Mouse (Mus musculus) spleen, adult 2 months (tissue): ENCODE measurements around the gene Ccdc71. TPM values are rescaled to one million over a fixed set of nuclear protein-coding genes. Genes with fewer than 3 reads are reported as not detected.

Experiments used
- DNase-seq, 2 experiments: peaks; one replicate each; pipeline versions ENCODE4 v3.0.0 to v3.0.0-alpha.2; 2012 to 2021; ENCODE audit warnings: low spot score in 2 of 2, low read depth in 1 of 2
- H3K27ac ChIP-seq: fragments of 200-500 bp; 2 replicates; pipeline ENCODE4 v1.5.1; 2012; ENCODE audit warnings: low read length, inconsistent platforms; ENCODE audit not compliant: insufficient read depth
- H3K27me3 ChIP-seq: fragments of 200-500 bp; 2 replicates; pipeline ENCODE4 v1.6.1; 2012; ENCODE audit warnings: mild to moderate bottlenecking, moderate library complexity, low read length, inconsistent platforms; ENCODE audit not compliant: control insufficient read depth, insufficient read depth
- H3K36me3 ChIP-seq: fragments of 200-500 bp; 2 replicates; pipeline ENCODE4 v1.6.1; 2012; ENCODE audit warnings: mild to moderate bottlenecking, low read length, inconsistent platforms; ENCODE audit not compliant: control insufficient read depth, insufficient read depth
- H3K4me1 ChIP-seq: fragments of 200-500 bp; 2 replicates; pipeline ENCODE4 v1.6.1; 2011; ENCODE audit warnings: inconsistent platforms; ENCODE audit not compliant: control insufficient read depth, insufficient read depth, insufficient read length
- H3K4me3 ChIP-seq: fragments of 200-500 bp; 2 replicates; pipeline ENCODE4 v1.5.1; 2011; ENCODE audit warnings: mild to moderate bottlenecking, inconsistent platforms; ENCODE audit not compliant: insufficient read depth, insufficient read length; ENCODE audit errors: extremely low read depth
- CTCF ChIP-seq: fragments of 200-500 bp; IDR thresholded peaks from 2 replicates; pipeline ENCODE4 v1.5.1; 2011; ENCODE audit warnings: mild to moderate bottlenecking, inconsistent platforms; ENCODE audit not compliant: insufficient read depth, insufficient read length, insufficient replicate concordance; ENCODE audit errors: extremely low read depth
- POLR2A ChIP-seq: fragments of 200-500 bp; IDR thresholded peaks from 2 replicates; pipeline ENCODE4 v1.6.1; 2011; ENCODE audit warnings: low read depth, low read length, inconsistent platforms
- WGBS: fragments of 180-500 bp; shearing (Covaris S2); methylation state at CpG from one replicate; pipeline ENCODE4 v1.1.7; 2018; 5-methylcytosine and 5-hydroxymethylcytosine counted together
- polyA plus RNA-seq: library from polyadenylated mRNA; depleted of rRNA; stranded (reverse); fragments of >200 nt; gene quantifications from 2 replicates; pipeline ENCODE4 v1.2.3, GENCODE M21; 2012

Ccdc71 gene
- polyA plus RNA-seq, 1 experiment: 16.5 TPM

- WGBS: 93% methylated on average over 2 of the region's 2 CpGs
- H3K4me3 ChIP-seq: no peak overlapping the region
- DNase-seq: no peak
- no peak for TF ChIP-seq CTCF
- no peak for TF ChIP-seq POLR2A
- H3K36me3 ChIP-seq: peaks cover 20% of the 10 kb centered on the region
- H3K27ac ChIP-seq: no peak overlapping the region
- H3K4me1 ChIP-seq: peaks cover 3% of the 10 kb centered on the region; the same call in 1 of the 2 replicates
- no peaks in the 10 kb centered on the region for H3K27me3 ChIP-seq
Observed at GRCm38 (mm10) chr9:108466219-108466618, 5.9 kb downstream of the Ccdc71 start.

- H3K4me3 ChIP-seq: no peak overlapping the region
- DNase-seq: no peak
- H3K27ac ChIP-seq: no peak overlapping the region
- WGBS: 84% methylated on average over 5 of the region's 5 CpGs
- no peaks in the 10 kb centered on the region for H3K4me1 ChIP-seq
- TF ChIP-seq POLR2A (no peak), CTCF (no peak)
- H3K36me3 ChIP-seq: peaks cover 5% of the 10 kb centered on the region; the same call in 1 of the 2 replicates
- no peaks in the 10 kb centered on the region for H3K27me3 ChIP-seq
Observed at GRCm38 (mm10) chr9:108469430-108469829, 9.1 kb downstream of the Ccdc71 start.

GRCm38 (mm10) chr9:108469845-108470244, 9.5 kb downstream of the Ccdc71 start:
- H3K27me3 ChIP-seq: no peaks in the 10 kb centered on the region
- WGBS: 75% methylated on average over 4 of the region's 4 CpGs
- no peak overlapping the region for H3K4me3 ChIP-seq
- H3K4me1 ChIP-seq: no peaks in the 10 kb centered on the region
- no peak for DNase-seq
- H3K36me3 ChIP-seq: peaks cover 4% of the 10 kb centered on the region; the same call in 1 of the 2 replicates
- TF ChIP-seq POLR2A: no peak
- TF ChIP-seq CTCF: no peak
- H3K27ac ChIP-seq: 0 out of 2 replicates have a peak overlapping the region, but pooled peaks have one; percentile 32

DNA sequence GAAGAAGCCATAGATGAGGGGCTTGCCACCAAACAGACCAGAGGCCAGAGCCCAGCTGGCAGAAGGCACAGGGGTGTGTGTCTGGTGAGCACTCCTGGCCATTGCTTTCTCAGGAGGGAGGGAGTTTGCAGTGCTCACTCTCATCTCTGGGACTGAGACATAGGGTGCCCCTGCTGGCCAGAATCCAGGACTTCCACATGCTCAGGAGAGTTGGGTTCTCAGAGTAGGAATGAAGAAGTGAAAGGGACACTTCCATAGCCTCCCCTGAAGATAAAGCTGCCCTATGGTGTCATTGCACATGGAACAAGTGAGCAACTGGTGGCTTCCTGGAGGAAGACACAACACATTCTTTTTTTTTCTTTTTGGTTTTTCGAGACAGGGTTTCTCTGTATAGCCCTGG, 14.2 kb downstream of the Ccdc71 start:
- TF ChIP-seq CTCF (no peak), POLR2A (no peak)
- no peaks in the 10 kb centered on the region for H3K4me1 ChIP-seq
- 27% methylated on average over 1 of the region's 1 CpGs for WGBS

GRCm38 (mm10) chr9:108478638-108479156, 18.4 kb downstream of the Ccdc71 start:
- no peaks in the 10 kb centered on the region for H3K4me1 ChIP-seq
- TF ChIP-seq POLR2A (no peak), CTCF (no peak)
- DNase-seq: no peak
- H3K27me3 ChIP-seq: no peaks in the 10 kb centered on the region
- peak overlapping the region; percentile 39; the same call in 1 of the 2 replicates for H3K4me3 ChIP-seq
- WGBS: 5% methylated on average over 20 of the region's 20 CpGs
- peak overlapping the region; percentile 20; the same call in 1 of the 2 replicates for H3K27ac ChIP-seq
- no peaks in the 10 kb centered on the region for H3K36me3 ChIP-seq

More for the DNA sequence above, 14.2 kb downstream of the Ccdc71 start:
- Histone ChIP-seq H3K36me3 (no peaks in the 10 kb centered on the region), H3K27ac (no peak overlapping the region), H3K4me3 (no peak overlapping the region), H3K27me3 (no peaks in the 10 kb centered on the region)
- no peak for DNase-seq

- H3K4me3 ChIP-seq: no peak overlapping the region
- H3K4me1 ChIP-seq: no peaks in the 10 kb centered on the region
Observed at GRCm38 (mm10) chr9:108479241-108479640, 18.9 kb downstream of the Ccdc71 start.

GRCm38 (mm10) chr9:108479721-108480351, 19.5 kb downstream of the Ccdc71 start, which contains the start of gene Lamb2:
Gene Lamb2, plus strand, starts transcription at chr9:108479736.
- Histone ChIP-seq H3K27ac (peak within 1 kb of the TSS; percentile 23; the same call in 1 of the 2 replicates), H3K4me1 (no peaks in the 10 kb centered on the region), H3K4me3 (peak within 1 kb of the TSS; percentile 43; the same call in 1 of the 2 replicates), H3K36me3 (no peaks in the 10 kb centered on the region), H3K27me3 (no peaks in the 10 kb centered on the region)
- no peak for DNase-seq
- WGBS: 44% methylated on average over 10 of the region's 10 CpGs
- no peak for TF ChIP-seq CTCF
- TF ChIP-seq POLR2A: no peak

More at GRCm38 (mm10) chr9:108479241-108479640, 18.9 kb downstream of the Ccdc71 start:
- Histone ChIP-seq H3K36me3 (no peaks in the 10 kb centered on the region), H3K27me3 (no peaks in the 10 kb centered on the region), H3K27ac (no peak overlapping the region)
- DNase-seq: no peak
- 52% methylated on average over 11 of the region's 11 CpGs for WGBS
- TF ChIP-seq POLR2A: no peak
- TF ChIP-seq CTCF: no peak
